Mouse (Mus musculus) intestine, embryonic 14.5 days (tissue): Measurements from ENCODE around the gene Vmn1r126. TPM values are rescaled to one million over a fixed set of nuclear protein-coding genes. Genes with fewer than 3 reads are reported as not detected.
"Not testable (repeated sequence)": the region's sequence is repeated elsewhere in the genome, so short reads cannot be mapped to it uniquely, and the experiment has no call there.

Experiments used
- ATAC-seq: fragments of 200-750 bp; cut with Nextera tagmentation; replicated peaks from 2 replicates; pipeline ENCODE4 v1.8.0; 2017; ENCODE audit warnings: low read depth, moderate number of reproducible peaks, moderate TSS enrichment, moderate library complexity; ENCODE audit not compliant: low FRiP score, low TSS enrichment
- DNase-seq: peaks from one replicate; pipeline ENCODE4 v3.0.0-alpha.2; 2018; ENCODE audit warnings: low spot score
- H3K27ac ChIP-seq: fragments of 300-500 bp; sonication (generic); 2 replicates; pipeline ENCODE4 v1.5.1; 2014; ENCODE audit warnings: low read depth, mild to moderate bottlenecking, control low read depth
- H3K27me3 ChIP-seq: fragments of 300-500 bp; sonication (generic); replicated peaks from 2 replicates; pipeline ENCODE4 v1.6.1; 2014; ENCODE audit warnings: low read length, control low read depth; ENCODE audit not compliant: control insufficient read depth, insufficient read depth
- H3K36me3 ChIP-seq: fragments of 300-500 bp; sonication (generic); 2 replicates; pipeline ENCODE4 v1.6.1; 2014; ENCODE audit warnings: low read length, control low read depth; ENCODE audit not compliant: control insufficient read depth, insufficient read depth
- H3K4me1 ChIP-seq: fragments of 300-500 bp; sonication (generic); replicated peaks from 2 replicates; pipeline ENCODE4 v1.6.1; 2014; ENCODE audit warnings: low read length, control low read depth, mixed read lengths; ENCODE audit not compliant: control insufficient read depth, insufficient read depth
- H3K4me2 ChIP-seq: fragments of 300-500 bp; sonication (generic); 2 replicates; pipeline ENCODE4 v1.6.1; 2014; ENCODE audit warnings: low read length
- H3K4me3 ChIP-seq: fragments of 300-500 bp; sonication (generic); 2 replicates; pipeline ENCODE4 v1.5.1; 2014; ENCODE audit warnings: low read depth, low read length, control low read depth, mixed read lengths
- H3K9ac ChIP-seq: fragments of 300-500 bp; sonication (generic); 2 replicates; pipeline ENCODE4 v1.6.1; 2014; ENCODE audit warnings: mild to moderate bottlenecking, low read length
- H3K9me3 ChIP-seq: fragments of 300-500 bp; sonication (generic); 2 replicates; pipeline ENCODE4 v1.6.1; 2016; ENCODE audit warnings: low read length, control low read depth; ENCODE audit not compliant: control insufficient read depth
- WGBS: fragments of 180-500 bp; shearing (Covaris S2); extraction: QIAGEN DNeasy Blood & Tissue Kit; methylation state at CpG from one replicate; pipeline ENCODE4 v1.1.7; 2014; 5-methylcytosine and 5-hydroxymethylcytosine counted together
- polyA plus RNA-seq: library from polyadenylated mRNA; unstranded; fragments of >200 nt; fragmentation: Nextera tagmentation; extraction: Ambion mirVana; gene quantifications from 2 replicates; pipeline ENCODE4 v1.2.1, GENCODE M21; 2014

Vmn1r126 gene
- polyA plus RNA-seq, result not detected in 2 replicates

DNA sequence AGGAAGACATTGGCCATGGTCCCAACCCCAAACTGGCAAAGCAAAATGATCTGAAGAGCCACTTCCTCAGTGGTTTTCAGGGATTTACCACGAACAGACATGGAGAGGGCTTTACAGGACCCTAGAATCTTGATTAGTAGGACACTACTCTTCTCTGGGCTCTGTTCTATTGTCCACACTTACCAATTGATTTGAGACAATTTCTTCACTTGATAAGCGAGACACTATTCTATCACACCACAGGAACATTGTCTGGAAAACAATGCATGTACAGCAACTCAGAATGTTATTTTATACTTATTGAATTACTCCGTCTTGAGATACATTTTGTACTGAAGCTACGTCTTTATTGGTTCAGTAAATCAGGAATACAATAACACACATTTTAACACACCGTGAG is at the start of gene Vmn1r126:
Vmn1r126 (minus strand) TSS at position 101 of the 400 bp plus-strand sequence.
- not testable (repeated sequence) for H3K9ac ChIP-seq, H3K4me1 ChIP-seq, H3K27ac ChIP-seq, H3K9me3 ChIP-seq, H3K36me3 ChIP-seq, ATAC-seq, H3K4me3 ChIP-seq, H3K27me3 ChIP-seq, DNase-seq, H3K4me2 ChIP-seq
- WGBS, result no CpG with 5 or more reads among the region's 5 CpGs

DNA sequence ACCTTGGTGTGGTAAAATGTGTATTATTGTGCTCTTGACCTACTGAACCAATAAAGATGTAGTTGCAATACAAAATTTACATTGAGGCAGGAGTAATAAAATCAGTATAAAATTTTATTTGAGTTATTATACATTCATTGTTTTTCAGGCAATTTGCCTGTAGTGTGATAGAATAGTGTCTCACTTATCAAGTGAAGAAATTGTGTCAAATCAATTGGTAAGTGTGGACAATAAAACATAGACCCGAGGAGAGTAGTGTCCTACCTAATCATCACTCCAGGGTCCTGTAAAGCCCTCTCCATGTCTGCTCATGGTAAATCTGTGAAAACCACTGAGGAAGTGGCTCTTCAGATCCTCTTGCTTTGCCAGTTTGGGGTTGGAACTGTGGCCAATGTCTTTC is 47.8 kb upstream of the Vmn1r126 start, which contains the start of gene Vmn1r128:
Vmn1r128 (plus strand) TSS at position 301 of the 400 bp plus-strand sequence.
- ATAC-seq, DNase-seq, H3K4me1 ChIP-seq, H3K4me3 ChIP-seq, H3K27ac ChIP-seq, H3K9me3 ChIP-seq, H3K4me2 ChIP-seq, H3K36me3 ChIP-seq, H3K27me3 ChIP-seq, H3K9ac ChIP-seq: not testable (repeated sequence)
- 50% methylated on average over 1 of the region's 1 CpGs for WGBS

DNA sequence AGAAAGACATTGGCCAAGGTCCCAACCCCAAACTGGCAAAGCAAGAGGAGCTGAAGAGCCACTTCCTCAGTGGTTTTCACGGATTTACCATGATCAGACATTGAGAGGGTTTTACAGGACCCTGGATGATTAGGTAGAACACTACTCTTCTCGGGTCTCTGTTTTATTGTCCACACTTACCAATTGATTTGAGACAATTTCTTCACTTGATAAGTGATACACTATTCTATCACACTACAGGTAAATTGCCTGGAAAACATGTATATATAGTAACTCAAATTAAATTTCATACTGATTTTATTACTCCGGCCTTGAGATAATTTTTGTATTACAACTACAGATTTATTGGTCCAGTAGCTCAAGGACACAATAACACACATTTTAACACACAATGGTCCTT is 18.5 kb upstream of the Vmn1r126 start, which contains the start of gene Vmn1r127:
Vmn1r127 (minus strand) TSS at position 101 of the 400 bp plus-strand sequence.
- H3K4me1 ChIP-seq, H3K4me2 ChIP-seq, DNase-seq, H3K4me3 ChIP-seq, H3K27me3 ChIP-seq, H3K9me3 ChIP-seq, H3K36me3 ChIP-seq, ATAC-seq, H3K27ac ChIP-seq, H3K9ac ChIP-seq: not testable (repeated sequence)
- WGBS, result no CpG with 5 or more reads among the region's 3 CpGs

DNA sequence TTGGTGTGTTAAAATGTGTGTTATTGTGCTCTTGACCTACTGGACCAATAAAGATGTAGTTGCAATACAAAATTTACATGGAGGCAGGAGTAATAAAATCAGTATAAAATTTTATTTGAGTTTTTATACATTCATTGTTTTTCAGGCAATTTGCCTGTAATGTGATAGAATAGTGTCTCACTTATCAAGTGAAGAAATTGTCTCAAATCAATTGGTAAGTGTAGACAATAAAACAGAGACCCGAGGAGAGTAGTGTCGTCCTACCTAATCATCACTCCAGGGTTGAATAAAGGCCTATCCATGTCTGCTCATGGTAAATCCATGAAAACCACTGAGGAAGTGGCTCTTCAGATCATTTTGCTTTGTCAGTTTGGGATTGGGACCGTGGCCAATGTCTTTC is 29.4 kb downstream of the Vmn1r126 start, which contains the start of gene Vmn1r125:
Vmn1r125 (plus strand) TSS at position 301 of the 400 bp plus-strand sequence.
- DNase-seq, H3K9me3 ChIP-seq, H3K27ac ChIP-seq, H3K4me2 ChIP-seq, H3K36me3 ChIP-seq, H3K27me3 ChIP-seq, ATAC-seq, H3K4me1 ChIP-seq, H3K9ac ChIP-seq, H3K4me3 ChIP-seq: not testable (repeated sequence)
- 65% methylated on average over 3 of the region's 3 CpGs for WGBS

DNA sequence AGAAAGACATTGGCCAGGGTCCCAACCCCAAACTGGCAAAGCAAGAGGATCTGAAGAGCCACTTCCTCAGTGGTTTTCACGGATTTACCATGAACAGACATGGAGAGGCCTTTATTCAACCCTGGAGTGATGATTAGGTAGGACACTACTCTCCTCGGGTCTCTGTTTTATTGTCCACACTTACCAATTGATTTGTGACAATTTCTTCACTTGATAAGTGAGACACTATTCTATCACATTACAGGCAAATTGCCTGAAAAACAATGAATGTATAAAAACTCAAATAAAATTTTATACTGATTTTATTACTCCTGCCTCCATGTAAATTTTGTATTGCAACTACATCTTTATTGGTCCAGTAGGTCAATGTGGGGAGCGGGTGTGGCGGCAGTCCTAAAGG is 40.8 kb downstream of the Vmn1r126 start, which contains the start of gene Vmn1r124:
Vmn1r124 (minus strand) TSS at position 101 of the 400 bp plus-strand sequence.
- H3K9ac ChIP-seq, H3K4me1 ChIP-seq, DNase-seq, H3K27me3 ChIP-seq, H3K36me3 ChIP-seq, H3K4me2 ChIP-seq, H3K27ac ChIP-seq, H3K4me3 ChIP-seq, ATAC-seq, H3K9me3 ChIP-seq: not testable (repeated sequence)
- 70% methylated on average over 4 of the region's 4 CpGs for WGBS

Other genes with a start within 250 kb of the Vmn1r126 start
- not detected in 2 replicates for gene Vmn1r120, start 247.7 kb downstream of the Vmn1r126 start, polyA plus RNA-seq
- not detected in 2 replicates for gene Vmn1r121, start 203.0 kb downstream of the Vmn1r126 start, polyA plus RNA-seq
- not detected in 2 replicates for gene Vmn1r122, start 167.3 kb downstream of the Vmn1r126 start, polyA plus RNA-seq
- not detected in 2 replicates for gene Vmn1r123, start 139.3 kb downstream of the Vmn1r126 start, polyA plus RNA-seq
- not detected in 2 replicates for gene Gm5157, start 111.0 kb downstream of the Vmn1r126 start, polyA plus RNA-seq
- not detected in 2 replicates for gene Vmn1r124, start 40.9 kb downstream of the Vmn1r126 start, polyA plus RNA-seq
- not detected in 2 replicates for gene Vmn1r125, start 29.3 kb downstream of the Vmn1r126 start, polyA plus RNA-seq
- gene Vmn1r127, start 18.4 kb upstream of the Vmn1r126 start, polyA plus RNA-seq, result not detected in 2 replicates
- not detected in 2 replicates for gene Vmn1r128, start 47.9 kb upstream of the Vmn1r126 start, polyA plus RNA-seq
- gene Vmn1r129, start 59.8 kb upstream of the Vmn1r126 start, polyA plus RNA-seq, result not detected in 2 replicates
- gene Gm6882, start 131.3 kb upstream of the Vmn1r126 start, polyA plus RNA-seq, result not detected in 2 replicates
- gene Vmn1r130, start 210.3 kb upstream of the Vmn1r126 start, polyA plus RNA-seq, result not detected in 2 replicates
- not detected in 2 replicates for gene Vmn1r131, start 244.6 kb upstream of the Vmn1r126 start, polyA plus RNA-seq